Mouse (Mus musculus) macrophage (primary cell): ENCODE measurements around the gene Cpm. TPM values are rescaled to one million over a fixed set of nuclear protein-coding genes. Genes with fewer than 3 reads are reported as not detected.

Experiments
- H3K27ac ChIP-seq: fragments of 350-480 bp; formaldehyde crosslinking; 2 replicates; pipeline ENCODE4 v1.9.0; 2021
- H3K36me3 ChIP-seq: fragments of 350-480 bp; formaldehyde crosslinking; 2 replicates; pipeline ENCODE4 v1.9.0; 2021; ENCODE audit errors: inconsistent target
- H3K4me3 ChIP-seq: fragments of 350-480 bp; formaldehyde crosslinking; 2 replicates; pipeline ENCODE4 v1.9.0; 2021; ENCODE audit errors: inconsistent target
- H3K79me2 ChIP-seq: fragments of 350-480 bp; formaldehyde crosslinking; 2 replicates; pipeline ENCODE4 v1.9.0; 2021; ENCODE audit errors: inconsistent target
- WGBS: methylation state at CpG from one replicate; pipeline ENCODE4 v1.1.7; 2026; ENCODE audit warnings: inconsistent platforms; ENCODE audit not compliant: missing documents; 5-methylcytosine and 5-hydroxymethylcytosine counted together
- polyA plus RNA-seq: library from polyadenylated mRNA; stranded (reverse); fragments of 250-400 nt; gene quantifications from 3 replicates; pipeline ENCODE4 v1.2.4, GENCODE M21; 2018; ENCODE audit warnings: inconsistent platforms

Cpm gene
- polyA plus RNA-seq, 1 experiment from 2014 or later, result 0.07 TPM

DNA sequence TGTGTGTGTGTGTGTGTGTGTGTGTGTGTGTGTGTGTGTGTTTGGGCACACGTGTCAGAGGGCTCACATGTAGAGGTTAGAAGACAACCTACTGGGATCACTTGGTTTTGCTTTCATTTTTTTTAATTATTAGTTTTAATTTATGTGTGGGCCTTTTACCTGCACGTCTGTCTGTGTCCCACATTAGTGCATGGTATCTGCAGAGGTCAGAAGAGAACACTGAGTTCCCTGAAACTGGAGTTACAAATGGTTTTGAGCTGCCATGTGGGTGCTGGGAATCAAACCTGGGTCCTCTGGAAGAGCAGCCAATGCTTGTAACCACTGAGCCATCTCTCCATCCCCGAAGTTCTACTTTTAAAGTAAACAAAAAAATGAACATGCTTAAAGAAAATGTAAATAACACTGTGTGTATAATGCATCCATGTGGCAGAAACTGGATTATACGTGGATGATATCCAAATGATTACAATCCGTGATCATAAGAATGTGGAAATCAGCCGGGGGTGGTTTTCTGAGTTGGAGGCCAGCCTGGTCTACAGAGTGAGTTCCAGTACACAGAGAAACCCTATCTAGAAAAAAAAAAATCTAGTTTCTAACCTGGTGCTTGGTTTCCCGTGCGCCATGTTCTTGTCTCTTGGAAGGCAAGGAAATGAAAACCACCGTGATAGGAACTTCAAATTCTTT, 37.8 kb downstream of the Cpm start:
- 93% methylated on average over 9 of the region's 9 CpGs for WGBS
- H3K4me3 ChIP-seq, result no peak overlapping the region
- H3K27ac ChIP-seq, result no peak overlapping the region
- H3K36me3 ChIP-seq, result no peaks in the 10 kb centered on the region
- H3K79me2 ChIP-seq, result no peaks in the 10 kb centered on the region

DNA sequence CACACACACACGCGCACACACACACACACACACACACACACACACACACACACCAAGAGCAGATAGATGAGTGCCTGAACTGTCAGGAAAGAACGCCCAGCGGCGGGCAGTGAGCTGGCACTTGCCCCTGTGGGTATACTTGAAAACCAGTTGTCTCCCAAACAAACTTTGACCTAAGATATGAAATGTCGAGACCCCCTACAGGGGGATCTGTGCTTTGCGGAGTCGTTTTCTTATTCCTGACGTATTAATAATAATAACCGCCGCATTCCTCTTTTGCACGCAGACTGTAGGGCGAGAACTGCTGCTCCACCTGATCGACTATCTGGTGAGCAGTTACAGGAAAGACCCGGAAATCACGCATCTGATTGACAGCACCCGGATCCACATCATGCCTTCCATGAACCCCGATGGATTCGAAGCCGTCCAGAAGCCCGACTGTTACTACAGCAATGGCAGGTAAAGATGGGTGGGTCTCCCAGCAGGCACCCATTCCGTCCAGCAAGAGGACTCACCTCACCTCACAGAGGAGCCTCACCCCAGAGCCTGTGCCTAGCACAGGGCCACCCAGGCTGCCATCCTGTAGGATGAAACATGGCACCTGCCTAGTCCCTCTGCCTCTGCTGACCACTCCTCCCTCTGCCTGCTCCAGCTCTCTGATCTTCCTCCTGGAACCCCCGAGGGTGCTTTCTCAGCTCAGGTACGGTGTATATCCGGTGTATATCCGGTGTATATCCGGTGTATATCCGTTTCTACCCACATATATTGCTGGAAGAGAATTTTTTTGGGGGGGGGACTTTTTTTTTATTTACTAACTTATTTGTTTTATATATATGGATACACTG, 38.6 kb downstream of the Cpm start:
- H3K4me3 ChIP-seq, result no peak overlapping the region
- H3K79me2 ChIP-seq, result no peaks in the 10 kb centered on the region
- H3K36me3 ChIP-seq, result no peaks in the 10 kb centered on the region
- WGBS, result 91% methylated on average over 28 of the region's 28 CpGs
- H3K27ac ChIP-seq, result no peak overlapping the region

- no peaks in the 10 kb centered on the region for H3K36me3 ChIP-seq
- WGBS, result 80% methylated on average over 10 of the region's 10 CpGs
- no peak overlapping the region for H3K4me3 ChIP-seq
- no peak overlapping the region for H3K27ac ChIP-seq
- no peaks in the 10 kb centered on the region for H3K79me2 ChIP-seq
Measured at GRCm38 (mm10) chr10:117668546-117669300, 39.4 kb downstream of the Cpm start.

DNA sequence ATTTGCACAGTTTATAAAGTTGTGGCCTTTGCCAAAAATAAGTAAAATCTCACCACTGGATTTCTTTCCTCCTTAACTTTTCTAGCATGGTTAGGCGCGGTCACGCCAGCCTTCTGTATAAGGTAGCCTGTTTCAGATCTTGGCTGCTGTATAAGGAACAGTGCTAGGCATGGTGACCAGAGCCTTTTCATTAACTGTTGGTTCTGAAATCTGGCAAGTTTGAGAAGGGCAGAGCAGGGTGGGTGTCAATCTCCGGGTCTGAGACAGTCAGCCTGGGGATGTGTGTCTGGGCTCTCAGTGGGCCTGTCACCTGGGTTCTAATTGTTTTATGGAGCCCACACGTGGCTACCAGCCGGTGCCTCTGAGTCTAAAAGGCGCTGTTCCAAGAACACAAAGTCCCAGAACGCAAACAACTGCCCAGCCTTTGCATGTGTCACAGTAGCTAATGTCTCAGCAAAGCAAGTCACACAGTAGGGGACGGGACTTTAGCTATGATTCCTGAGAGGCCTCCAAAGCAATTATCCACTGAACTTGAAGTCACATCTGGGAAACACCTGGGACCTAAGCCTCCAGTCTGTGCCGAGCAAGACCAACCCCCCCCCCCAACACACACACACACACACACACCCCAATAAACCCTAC, 40.3 kb downstream of the Cpm start:
- WGBS, result 90% methylated on average over 10 of the region's 10 CpGs

DNA sequence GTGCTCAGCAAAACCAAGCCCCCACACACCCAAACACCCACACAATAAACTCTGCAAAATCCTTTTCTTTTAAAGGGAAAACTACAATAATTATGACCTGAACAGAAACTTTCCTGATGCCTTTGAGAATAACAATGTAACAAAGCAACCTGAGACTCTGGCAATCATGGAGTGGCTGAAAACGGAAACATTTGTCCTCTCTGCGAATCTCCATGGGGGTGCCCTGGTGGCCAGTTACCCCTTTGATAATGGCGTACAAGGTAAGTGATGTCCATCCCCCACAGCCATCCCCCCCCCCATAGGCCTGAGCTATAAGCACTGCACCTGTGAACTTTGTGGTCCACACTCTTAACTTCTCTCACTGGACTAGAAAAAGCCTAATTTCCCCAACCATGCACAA, 40.8 kb downstream of the Cpm start:
- Histone ChIP-seq H3K79me2 (no peaks in the 10 kb centered on the region), H3K36me3 (no peaks in the 10 kb centered on the region), H3K4me3 (no peak overlapping the region), H3K27ac (no peak overlapping the region)
- WGBS, result 97% methylated on average over 3 of the region's 3 CpGs

More for the DNA sequence above, 40.3 kb downstream of the Cpm start:
- Histone ChIP-seq H3K4me3 (no peak overlapping the region), H3K27ac (no peak overlapping the region), H3K79me2 (no peaks in the 10 kb centered on the region), H3K36me3 (no peaks in the 10 kb centered on the region)

- 90% methylated on average over 5 of the region's 5 CpGs for whole genome bisulfite sequencing
- Histone ChIP-seq H3K4me3 (no peak overlapping the region), H3K27ac (no peak overlapping the region), H3K36me3 (no peaks in the 10 kb centered on the region), H3K79me2 (no peaks in the 10 kb centered on the region)
Measured at GRCm38 (mm10) chr10:117670791-117671190, 41.5 kb downstream of the Cpm start.

DNA sequence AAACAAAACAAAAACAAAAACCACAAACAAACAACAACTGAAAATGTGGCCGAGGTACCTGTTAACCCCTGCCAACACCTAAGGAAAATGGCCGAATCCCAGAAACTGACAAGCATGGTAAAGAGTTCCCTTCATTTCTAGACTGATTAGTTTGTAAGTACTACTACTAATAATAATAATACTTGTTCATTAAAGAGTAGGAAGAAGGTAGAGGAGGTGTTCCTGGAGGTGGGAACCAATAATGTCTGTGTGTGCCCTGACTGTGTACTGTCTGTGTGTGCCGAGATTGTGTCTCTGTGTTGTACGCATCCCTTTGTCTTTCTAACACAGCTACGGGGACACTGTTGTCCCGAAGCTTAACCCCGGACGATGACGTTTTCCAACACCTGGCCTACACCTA, 42.0 kb downstream of the Cpm start:
- 89% methylated on average over 9 of the region's 9 CpGs for WGBS
- Histone ChIP-seq H3K36me3 (no peaks in the 10 kb centered on the region), H3K4me3 (no peak overlapping the region), H3K79me2 (no peaks in the 10 kb centered on the region), H3K27ac (no peak overlapping the region)

DNA sequence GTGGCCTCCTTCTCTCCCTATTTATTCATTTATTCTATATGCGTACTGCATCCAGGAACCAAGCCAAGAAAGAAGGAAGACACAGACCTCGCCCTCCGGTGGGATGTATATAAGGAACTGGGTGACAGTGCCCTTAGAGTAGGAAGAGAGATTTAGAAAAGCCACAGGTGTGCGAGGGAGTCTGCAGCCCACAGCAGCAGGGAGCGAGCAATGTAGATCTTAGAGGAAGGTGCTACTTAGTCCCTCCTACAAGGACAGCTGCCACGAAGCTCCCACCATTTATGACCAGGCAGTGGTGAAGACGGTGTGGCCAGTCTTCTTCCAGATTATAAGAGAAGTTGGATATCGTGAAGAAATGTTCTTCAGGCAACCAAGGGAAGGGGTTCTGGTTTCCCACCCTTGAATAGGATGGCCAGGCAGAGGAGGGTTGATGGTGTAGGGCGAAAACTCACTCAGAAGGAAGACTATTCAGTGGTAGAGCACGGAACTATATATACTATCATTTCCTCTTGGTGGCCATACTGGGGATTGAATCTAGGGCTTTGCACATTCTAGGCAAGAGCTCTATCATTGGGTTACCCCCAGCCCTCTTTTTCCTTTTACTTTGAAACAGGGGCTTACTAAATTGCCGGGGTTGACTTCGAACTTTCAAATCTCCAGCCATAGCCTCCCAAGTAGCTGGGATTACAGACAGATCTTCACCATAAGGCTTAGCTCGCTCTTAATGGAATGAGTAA, 42.8 kb downstream of the Cpm start:
- Histone ChIP-seq H3K4me3 (no peak overlapping the region), H3K27ac (no peak overlapping the region), H3K36me3 (no peaks in the 10 kb centered on the region), H3K79me2 (no peaks in the 10 kb centered on the region)
- WGBS, result 91% methylated on average over 13 of the region's 13 CpGs

- WGBS, result 81% methylated on average over 7 of the region's 7 CpGs
- Histone ChIP-seq H3K27ac (no peak overlapping the region), H3K79me2 (no peaks in the 10 kb centered on the region), H3K4me3 (no peak overlapping the region), H3K36me3 (no peaks in the 10 kb centered on the region)
Measured at GRCm38 (mm10) chr10:117672693-117673092, 43.4 kb downstream of the Cpm start.

GRCm38 (mm10) chr10:117673913-117674312, 44.6 kb downstream of the Cpm start:
- WGBS, result 100% methylated on average over 1 of the region's 1 CpGs
- Histone ChIP-seq H3K79me2 (no peaks in the 10 kb centered on the region), H3K36me3 (no peaks in the 10 kb centered on the region), H3K27ac (no peak overlapping the region), H3K4me3 (no peak overlapping the region)

DNA sequence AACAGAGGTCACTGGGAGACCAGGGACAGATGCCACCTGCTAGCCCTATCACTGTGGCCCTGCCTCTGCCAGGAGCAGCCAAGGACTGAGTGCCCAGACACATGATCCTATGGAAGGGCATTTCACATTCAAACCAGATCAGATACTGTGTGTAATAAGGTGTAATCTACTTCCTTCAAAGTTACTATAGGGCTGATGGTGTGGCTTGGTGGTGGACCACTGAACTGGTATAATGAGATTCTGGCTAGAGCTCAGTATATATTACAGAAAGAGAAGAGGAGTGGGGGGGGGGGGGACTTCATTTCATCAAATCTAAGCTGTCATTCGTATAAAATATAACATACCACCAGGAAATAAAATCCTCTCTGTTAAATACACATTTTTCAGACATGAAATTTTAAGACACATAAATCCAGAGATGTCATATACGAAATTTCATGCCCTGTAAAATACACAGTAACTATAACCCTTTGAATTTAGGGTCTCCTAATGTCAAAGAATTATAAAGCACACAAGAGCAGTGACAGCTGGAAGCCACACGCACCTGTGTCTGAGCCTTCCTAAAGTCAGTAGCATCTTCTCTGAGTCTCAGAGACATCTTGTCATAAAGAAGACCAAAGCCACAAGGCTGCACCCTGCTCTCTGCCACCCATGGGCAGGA, 45.2 kb downstream of the Cpm start:
- WGBS, result 83% methylated on average over 3 of the region's 3 CpGs

DNA sequence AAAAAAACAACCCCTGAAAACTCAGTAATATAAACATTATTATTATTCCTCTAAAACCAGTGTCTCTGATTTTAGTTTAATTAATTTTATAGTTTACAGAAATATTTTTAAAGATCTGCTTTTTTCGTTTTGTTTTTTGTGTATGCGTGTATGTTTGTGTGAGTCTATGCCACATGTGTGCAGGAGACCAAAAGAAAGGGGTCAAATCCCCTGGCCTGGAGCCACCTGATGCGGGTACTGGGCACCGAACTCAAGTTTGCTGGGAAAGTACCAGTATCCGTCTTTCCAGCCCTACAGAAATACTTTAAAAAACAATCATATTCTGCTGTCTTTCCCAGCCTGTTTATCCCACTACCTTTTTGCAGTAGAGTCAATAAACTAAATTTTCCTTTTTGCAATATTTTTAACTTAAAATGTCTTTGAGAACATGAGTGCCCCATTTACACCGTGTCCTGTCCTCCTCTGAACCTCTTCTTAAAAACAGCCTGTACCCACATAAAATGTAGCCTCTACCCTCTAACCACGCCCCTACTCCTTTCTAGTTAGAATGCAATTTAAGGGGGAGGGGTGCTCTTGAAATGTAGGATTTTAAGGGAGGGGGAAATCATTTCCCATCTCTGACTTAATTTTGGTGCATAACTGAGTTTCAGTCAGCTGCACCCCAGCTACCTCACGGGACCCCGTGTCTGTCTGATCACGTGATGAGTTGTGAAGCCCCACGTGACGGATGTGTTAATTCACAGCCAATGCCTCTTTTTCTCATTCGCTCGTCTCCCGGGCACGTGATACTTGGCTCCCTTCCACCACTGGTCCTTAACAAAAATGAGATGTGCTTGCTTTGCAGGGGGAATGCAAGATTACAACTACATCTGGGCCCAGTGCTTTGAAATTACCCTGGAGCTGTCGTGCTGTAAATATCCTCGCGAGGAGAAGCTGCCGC, 46.1 kb downstream of the Cpm start:
- 39% methylated on average over 20 of the region's 20 CpGs for WGBS

More for the DNA sequence above, 45.2 kb downstream of the Cpm start:
- no peak overlapping the region for H3K27ac ChIP-seq
- no peak overlapping the region for H3K4me3 ChIP-seq
- no peaks in the 10 kb centered on the region for H3K36me3 ChIP-seq
- H3K79me2 ChIP-seq, result no peaks in the 10 kb centered on the region

More for the DNA sequence above, 46.1 kb downstream of the Cpm start:
- H3K4me3 ChIP-seq, result no peak overlapping the region
- no peak overlapping the region for H3K27ac ChIP-seq
- no peaks in the 10 kb centered on the region for H3K79me2 ChIP-seq
- H3K36me3 ChIP-seq, result no peaks in the 10 kb centered on the region
